Mouse (Mus musculus): ENCODE measurements at regions not wholly inside any gene's neighbourhood (a gene's known extent, or its start where the extent isn't known, plus 50 kb on each side); places are given as distances from the start of the nearest gene placed in this dataset.
A peak's percentile ranks its signal among the peaks of the same experiment; 100 is the strongest.

DNA sequence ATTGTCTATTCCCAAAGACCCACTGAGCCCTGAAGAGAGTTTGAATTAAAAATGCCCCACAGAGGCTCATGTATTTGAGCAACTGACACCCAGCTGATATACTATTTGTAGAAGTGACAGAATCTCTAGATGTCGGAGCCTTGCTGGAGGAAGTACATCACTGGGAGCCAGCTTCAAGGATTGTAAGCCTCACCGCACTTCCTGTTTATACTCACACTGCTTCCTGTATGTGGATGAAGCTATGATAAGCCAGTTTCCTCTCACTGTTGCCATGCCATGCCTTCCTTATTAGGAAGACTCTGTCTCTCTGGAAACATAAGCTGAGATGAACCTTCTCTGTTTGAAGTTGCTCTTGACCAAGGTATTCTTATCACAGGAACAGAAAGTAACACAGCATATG is 251.8 kb upstream of the Pabpc6 start:
- H3K4me2 ChIP-seq (replicated peaks): no peak overlapping the region
- no peaks in the 10 kb centered on the region for H3K9me3 ChIP-seq
- no peaks in the 10 kb centered on the region for H3K4me1 ChIP-seq (replicated peaks)
- no peaks in the 10 kb centered on the region for H3K36me3 ChIP-seq
- H3K27me3 ChIP-seq (replicated peaks): no peaks in the 10 kb centered on the region
- no peak for ATAC-seq
- no peak overlapping the region for H3K27ac ChIP-seq
- WGBS: 76% methylated on average over 2 of the region's 2 CpGs
- H3K4me3 ChIP-seq (replicated peaks): no peak overlapping the region
- H3K9ac ChIP-seq: no peak overlapping the region

DNA sequence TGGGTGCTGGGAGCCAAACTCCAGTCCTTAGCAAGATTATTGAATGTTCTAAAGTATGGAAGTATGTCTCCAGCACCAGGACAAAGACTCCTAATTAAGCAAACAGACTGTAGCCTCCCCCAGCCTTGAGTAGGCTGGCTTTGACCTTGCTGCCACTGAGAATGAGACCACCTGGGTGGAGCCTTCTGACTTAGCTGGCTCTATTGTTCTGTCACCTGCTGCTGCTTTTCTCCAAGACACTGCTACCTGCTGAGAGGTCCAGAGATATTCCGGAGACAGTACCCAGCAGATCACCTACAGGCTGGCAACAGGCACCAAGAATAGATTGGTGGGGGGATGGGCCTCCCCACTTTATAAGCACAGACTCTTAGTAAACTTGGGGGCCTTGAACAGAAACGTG is 247.5 kb upstream of the Pabpc6 start:
- Histone ChIP-seq H3K9me3 (no peaks in the 10 kb centered on the region), H3K4me2 (replicated peaks) (no peak overlapping the region), H3K27ac (no peak overlapping the region), H3K36me3 (no peaks in the 10 kb centered on the region), H3K4me3 (replicated peaks) (no peak overlapping the region), H3K4me1 (replicated peaks) (no peaks in the 10 kb centered on the region), H3K27me3 (replicated peaks) (no peaks in the 10 kb centered on the region), H3K9ac (no peak overlapping the region)
- no peak for ATAC-seq
- 46% methylated on average over 2 of the region's 2 CpGs for WGBS

DNA sequence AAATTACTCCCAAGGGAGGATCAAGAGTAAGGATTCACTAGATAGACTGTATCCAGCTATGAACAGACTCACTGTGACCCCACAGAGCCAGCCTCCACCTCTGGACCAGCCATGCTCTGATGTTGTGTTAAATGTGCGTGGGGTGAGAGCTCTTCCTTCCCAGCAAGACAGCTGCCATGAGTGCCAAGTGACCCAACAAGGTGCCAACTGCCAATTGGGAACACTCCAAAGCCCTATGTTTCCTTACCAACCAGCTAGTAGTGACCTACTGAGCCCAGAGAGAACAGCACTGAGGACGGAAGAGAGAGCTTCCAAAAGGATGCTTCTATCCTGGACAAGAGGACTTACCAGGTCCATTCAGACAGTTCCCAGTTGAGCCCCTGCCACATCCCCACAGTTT is 241.3 kb upstream of the Pabpc6 start:
- Histone ChIP-seq H3K9me3 (no peaks in the 10 kb centered on the region), H3K4me1 (replicated peaks) (no peaks in the 10 kb centered on the region), H3K4me3 (replicated peaks) (no peak overlapping the region), H3K9ac (no peak overlapping the region), H3K36me3 (no peaks in the 10 kb centered on the region), H3K4me2 (replicated peaks) (no peak overlapping the region), H3K27me3 (replicated peaks) (no peaks in the 10 kb centered on the region), H3K27ac (no peak overlapping the region)
- 91% methylated on average over 2 of the region's 2 CpGs for WGBS
- ATAC-seq: no peak

DNA sequence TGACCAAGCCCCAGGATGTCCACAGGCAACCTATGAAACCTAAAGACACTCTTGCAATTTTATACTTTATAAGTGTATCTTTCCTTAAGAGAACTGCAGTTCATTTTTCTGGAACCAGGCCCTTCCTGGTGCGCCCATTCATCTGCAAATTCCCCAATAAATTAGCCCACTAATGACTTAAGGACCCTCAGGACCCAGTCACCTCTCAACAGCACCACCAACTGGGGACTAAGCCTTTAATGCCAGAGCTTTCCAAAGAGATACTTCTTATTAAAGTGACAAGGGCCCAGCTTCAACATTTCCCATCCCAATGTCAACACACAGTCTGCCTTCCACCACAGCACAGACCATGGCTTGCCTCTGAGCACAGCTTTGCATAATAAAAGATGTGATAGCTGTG is 237.6 kb upstream of the Pabpc6 start:
- Histone ChIP-seq H3K4me3 (replicated peaks) (no peak overlapping the region), H3K27ac (no peak overlapping the region), H3K9ac (no peak overlapping the region), H3K9me3 (no peaks in the 10 kb centered on the region), H3K4me2 (replicated peaks) (no peak overlapping the region), H3K27me3 (replicated peaks) (no peaks in the 10 kb centered on the region), H3K4me1 (replicated peaks) (peaks cover 2% of the 10 kb centered on the region; the same call in 1 of the 2 replicates), H3K36me3 (no peaks in the 10 kb centered on the region)
- 69% methylated on average over 1 of the region's 1 CpGs for WGBS
- no peak for ATAC-seq

DNA sequence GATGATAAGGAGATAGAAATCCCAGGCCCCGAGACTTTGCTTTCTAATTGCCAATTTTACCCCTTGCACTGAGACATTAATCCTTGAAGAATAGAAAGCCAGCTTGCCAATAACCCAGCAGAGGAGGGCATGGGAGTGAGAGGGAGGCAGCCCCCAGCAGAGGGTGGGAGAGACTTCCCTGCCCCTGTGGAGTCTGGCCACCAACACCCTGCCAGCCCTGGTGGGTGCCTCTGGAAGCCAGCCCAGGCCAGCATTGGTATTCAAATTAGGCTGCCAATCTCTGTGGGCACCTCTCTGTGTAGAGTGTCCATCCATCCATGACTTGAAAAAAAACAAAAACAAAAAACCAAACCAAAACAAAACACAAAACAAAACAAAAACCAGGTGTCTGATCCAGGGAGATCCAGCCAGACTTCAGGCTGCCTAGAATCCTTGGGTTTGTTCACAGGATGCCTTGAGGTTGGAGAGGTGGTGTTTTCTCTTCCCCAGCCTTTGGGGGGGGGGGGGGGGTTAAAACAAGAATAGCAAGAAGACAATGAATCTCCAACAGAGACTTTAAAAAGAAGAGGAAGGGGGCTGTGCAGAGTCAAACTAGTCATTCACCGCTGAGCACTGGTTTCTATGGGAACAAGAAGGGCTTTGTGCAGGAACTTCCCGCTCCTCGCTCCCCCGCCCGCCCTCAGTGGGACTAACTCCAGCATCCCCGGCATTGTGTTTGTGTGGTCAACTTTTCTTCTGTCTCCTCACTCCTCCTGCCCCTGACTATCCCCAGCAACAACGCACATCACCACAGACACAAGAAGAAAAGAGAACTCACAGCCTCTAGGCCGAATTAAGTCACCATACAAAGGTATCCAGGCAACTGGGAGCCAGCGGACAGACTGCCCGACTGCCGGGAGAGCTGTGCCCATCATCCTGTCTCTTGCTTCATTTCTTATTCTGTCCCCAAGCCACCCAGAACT is 236.3 kb upstream of the Pabpc6 start:
- no peak overlapping the region for H3K4me3 ChIP-seq (replicated peaks)
- no peaks in the 10 kb centered on the region for H3K27me3 ChIP-seq (replicated peaks)
- H3K9me3 ChIP-seq: no peaks in the 10 kb centered on the region
- no peak overlapping the region for H3K9ac ChIP-seq
- WGBS: 9% methylated on average over 12 of the region's 12 CpGs
- H3K4me1 ChIP-seq (replicated peaks): peaks cover 2% of the 10 kb centered on the region; the same call in 1 of the 2 replicates
- H3K27ac ChIP-seq: no peak overlapping the region
- ATAC-seq: peak; percentile 61; the same call in 1 of the 2 replicates
- no peaks in the 10 kb centered on the region for H3K36me3 ChIP-seq
- peak overlapping the region; percentile 37 for H3K4me2 ChIP-seq (replicated peaks)

DNA sequence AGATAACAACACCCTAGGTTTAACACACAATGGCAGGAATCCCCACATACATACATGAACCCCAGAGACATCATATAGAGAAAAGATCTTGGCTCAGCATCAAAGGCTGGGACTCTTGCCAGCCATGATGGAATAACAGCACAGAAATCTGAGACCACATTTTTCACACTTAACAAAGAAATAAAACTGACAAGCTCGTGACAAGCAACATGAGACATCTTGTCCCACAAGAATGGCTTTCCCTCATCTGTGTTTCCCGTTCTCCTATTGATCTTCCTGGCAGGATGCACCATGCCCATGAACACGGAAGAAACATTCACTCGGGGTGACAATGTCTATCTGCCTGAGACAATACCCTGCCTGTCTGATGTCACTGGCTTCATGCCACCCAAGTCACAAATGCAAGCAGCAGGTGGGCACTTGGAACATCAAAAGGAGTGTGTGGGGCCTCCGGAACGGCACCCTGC is 235.0 kb upstream of the Pabpc6 start:
- Histone ChIP-seq H3K4me2 (replicated peaks) (no peak overlapping the region), H3K9ac (no peak overlapping the region), H3K4me1 (replicated peaks) (peaks cover 2% of the 10 kb centered on the region; the same call in 1 of the 2 replicates), H3K36me3 (no peaks in the 10 kb centered on the region), H3K9me3 (no peaks in the 10 kb centered on the region), H3K4me3 (replicated peaks) (no peak overlapping the region), H3K27me3 (replicated peaks) (no peaks in the 10 kb centered on the region), H3K27ac (no peak overlapping the region)
- WGBS: 46% methylated on average over 6 of the region's 6 CpGs
- ATAC-seq: no peak

DNA sequence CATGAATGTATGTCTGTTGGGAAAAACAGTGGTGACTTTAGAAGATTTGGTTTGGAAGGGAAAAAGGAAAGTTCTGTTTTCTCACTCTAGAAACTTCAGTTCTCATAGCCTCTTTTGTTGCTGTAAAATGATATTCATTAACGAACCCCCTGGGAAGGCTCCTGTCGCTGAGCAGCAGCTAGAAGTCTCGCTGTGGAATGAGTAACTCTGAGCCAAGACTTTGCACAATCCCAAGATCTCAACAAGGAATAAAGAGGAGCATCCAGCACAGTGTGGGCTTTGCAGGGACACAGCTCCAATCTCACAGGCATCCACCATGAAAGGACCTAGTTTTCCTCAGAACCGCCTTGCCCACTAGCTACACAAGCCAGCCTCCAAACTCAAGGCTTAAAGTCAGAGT is 233.8 kb upstream of the Pabpc6 start:
- H3K4me2 ChIP-seq (replicated peaks): no peak overlapping the region
- H3K9me3 ChIP-seq: no peaks in the 10 kb centered on the region
- H3K4me1 ChIP-seq (replicated peaks): peaks cover 2% of the 10 kb centered on the region; the same call in 1 of the 2 replicates
- H3K9ac ChIP-seq: no peak overlapping the region
- H3K27me3 ChIP-seq (replicated peaks): no peaks in the 10 kb centered on the region
- no peak overlapping the region for H3K4me3 ChIP-seq (replicated peaks)
- no peaks in the 10 kb centered on the region for H3K36me3 ChIP-seq
- WGBS: 68% methylated on average over 4 of the region's 4 CpGs
- no peak overlapping the region for H3K27ac ChIP-seq
- no peak for ATAC-seq

DNA sequence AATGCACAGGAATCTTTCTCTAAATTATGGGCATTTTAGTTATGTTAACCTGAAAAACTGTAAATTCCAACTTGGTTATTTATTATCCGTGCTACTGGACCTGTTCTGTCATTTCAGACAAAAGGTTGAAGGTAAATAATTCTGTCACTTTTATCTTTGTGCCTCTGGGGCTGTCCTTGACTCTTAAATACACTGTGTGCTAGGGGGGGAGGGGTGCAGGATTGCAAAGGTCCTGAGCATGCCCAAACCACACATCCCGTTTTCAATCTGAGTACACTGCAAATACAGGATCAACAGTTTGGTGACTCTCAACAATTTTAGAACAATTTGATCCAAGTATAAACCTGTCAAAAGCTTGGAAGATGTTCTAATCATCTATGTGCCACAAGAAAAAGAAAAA is 227.4 kb upstream of the Pabpc6 start:
- Histone ChIP-seq H3K9ac (no peak overlapping the region), H3K4me1 (replicated peaks) (no peaks in the 10 kb centered on the region), H3K9me3 (no peaks in the 10 kb centered on the region), H3K27me3 (replicated peaks) (no peaks in the 10 kb centered on the region; the same call in 1 of the 2 replicates), H3K27ac (no peak overlapping the region), H3K4me2 (replicated peaks) (no peak overlapping the region), H3K4me3 (replicated peaks) (no peak overlapping the region), H3K36me3 (no peaks in the 10 kb centered on the region)
- ATAC-seq: 0 out of 2 replicates have a peak, but pooled peaks have one; percentile 32
- WGBS: 37% methylated on average over 2 of the region's 2 CpGs

DNA sequence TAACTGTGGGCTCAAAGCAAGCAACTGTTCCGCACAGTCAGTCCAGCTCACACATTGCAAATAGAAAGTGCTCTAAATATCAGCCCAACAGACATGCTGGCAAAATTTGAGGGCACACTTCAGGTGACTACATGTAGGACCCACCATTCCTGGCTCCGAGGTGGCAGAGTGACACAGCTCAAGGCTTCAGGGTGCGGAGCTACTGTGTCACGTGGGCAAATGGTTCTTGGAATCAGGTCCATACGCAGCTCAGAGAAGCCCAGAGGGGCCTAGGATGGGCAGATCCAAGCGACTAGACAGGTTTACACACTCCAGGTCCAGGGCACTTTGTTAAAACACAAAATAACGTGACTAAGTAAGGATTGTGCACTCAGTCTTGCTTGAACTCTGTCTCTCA is 226.2 kb upstream of the Pabpc6 start:
- 75% methylated on average over 7 of the region's 7 CpGs for WGBS
- H3K9ac ChIP-seq: no peak overlapping the region
- H3K4me1 ChIP-seq (replicated peaks): no peaks in the 10 kb centered on the region
- H3K27me3 ChIP-seq (replicated peaks): no peaks in the 10 kb centered on the region; the same call in 1 of the 2 replicates
- H3K27ac ChIP-seq: no peak overlapping the region
- no peak overlapping the region for H3K4me3 ChIP-seq (replicated peaks)
- H3K36me3 ChIP-seq: no peaks in the 10 kb centered on the region
- no peaks in the 10 kb centered on the region for H3K9me3 ChIP-seq
- no peak overlapping the region for H3K4me2 ChIP-seq (replicated peaks)
- ATAC-seq: no peak; the same call in 1 of the 2 replicates

DNA sequence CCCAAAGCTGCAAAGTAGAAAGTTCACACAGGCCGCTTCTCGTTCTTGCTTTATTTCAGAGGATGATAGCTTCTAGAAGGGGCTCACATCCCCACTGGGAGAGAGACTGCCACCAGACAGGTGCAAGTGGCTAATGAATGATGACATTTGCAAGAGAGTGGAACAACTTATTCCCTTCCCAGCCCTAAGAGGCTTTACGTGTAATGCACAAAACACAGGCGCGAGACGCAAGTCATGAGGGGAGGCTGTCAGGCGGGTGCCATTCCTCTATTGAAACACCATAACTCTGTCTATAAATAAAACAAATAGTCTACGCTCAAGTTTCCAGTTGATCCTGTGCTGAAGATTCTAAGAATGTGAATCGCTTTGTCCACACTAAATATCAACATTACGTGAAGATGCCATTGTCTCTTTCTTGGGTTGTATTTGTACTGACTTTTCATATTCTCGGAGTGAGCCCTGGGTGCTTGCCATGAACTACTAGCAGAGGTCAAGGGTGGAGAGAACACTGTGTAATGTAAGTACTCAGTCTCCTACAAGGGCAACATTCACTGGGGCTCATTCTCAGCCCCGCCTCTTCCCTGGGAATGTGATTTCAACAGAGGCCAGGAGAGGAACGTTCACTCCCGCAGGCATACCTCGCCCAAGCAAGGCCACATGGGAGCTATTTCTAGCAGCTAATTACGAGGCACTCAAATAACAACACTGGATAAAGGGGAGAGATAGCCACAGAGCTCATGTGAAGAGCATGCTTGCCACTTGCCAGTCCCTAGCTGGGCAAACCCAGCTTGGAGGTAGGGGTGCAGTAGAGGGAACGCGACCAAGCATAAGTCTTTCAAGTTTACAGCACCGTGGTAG is 225.5 kb upstream of the Pabpc6 start:
- H3K4me3 ChIP-seq (replicated peaks): no peak overlapping the region
- H3K27me3 ChIP-seq (replicated peaks): no peaks in the 10 kb centered on the region; the same call in 1 of the 2 replicates
- H3K9ac ChIP-seq: no peak overlapping the region
- no peaks in the 10 kb centered on the region for H3K4me1 ChIP-seq (replicated peaks)
- peak; percentile 91 for ATAC-seq
- H3K9me3 ChIP-seq: no peaks in the 10 kb centered on the region
- H3K36me3 ChIP-seq: no peaks in the 10 kb centered on the region
- 65% methylated on average over 19 of the region's 19 CpGs for WGBS
- no peak overlapping the region for H3K4me2 ChIP-seq (replicated peaks)
- H3K27ac ChIP-seq: no peak overlapping the region

DNA sequence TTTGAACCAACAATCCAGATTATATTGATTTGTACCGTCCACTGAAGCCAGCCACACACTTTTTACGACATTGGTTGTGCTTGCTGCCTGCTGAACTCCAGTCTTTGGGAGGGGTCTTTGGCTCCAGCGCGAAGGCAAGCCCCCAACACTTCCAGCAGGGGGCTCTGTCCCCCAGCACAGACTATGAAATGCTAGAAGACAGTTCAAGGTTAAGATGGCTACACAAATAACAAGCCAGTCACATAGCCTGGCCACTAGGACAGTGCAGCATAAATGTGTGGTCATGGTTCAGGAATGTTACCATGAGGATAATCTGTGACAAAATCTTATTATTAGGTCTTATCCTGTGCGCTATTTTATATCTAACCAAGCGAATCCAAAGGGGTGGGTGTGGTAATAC is 224.4 kb upstream of the Pabpc6 start:
- H3K27me3 ChIP-seq (replicated peaks): no peaks in the 10 kb centered on the region; the same call in 1 of the 2 replicates
- H3K4me3 ChIP-seq (replicated peaks): no peak overlapping the region
- no peak for ATAC-seq
- WGBS: 57% methylated on average over 6 of the region's 6 CpGs
- no peak overlapping the region for H3K9ac ChIP-seq
- no peaks in the 10 kb centered on the region for H3K9me3 ChIP-seq
- no peaks in the 10 kb centered on the region for H3K36me3 ChIP-seq
- H3K4me1 ChIP-seq (replicated peaks): no peaks in the 10 kb centered on the region
- no peak overlapping the region for H3K27ac ChIP-seq
- H3K4me2 ChIP-seq (replicated peaks): no peak overlapping the region

DNA sequence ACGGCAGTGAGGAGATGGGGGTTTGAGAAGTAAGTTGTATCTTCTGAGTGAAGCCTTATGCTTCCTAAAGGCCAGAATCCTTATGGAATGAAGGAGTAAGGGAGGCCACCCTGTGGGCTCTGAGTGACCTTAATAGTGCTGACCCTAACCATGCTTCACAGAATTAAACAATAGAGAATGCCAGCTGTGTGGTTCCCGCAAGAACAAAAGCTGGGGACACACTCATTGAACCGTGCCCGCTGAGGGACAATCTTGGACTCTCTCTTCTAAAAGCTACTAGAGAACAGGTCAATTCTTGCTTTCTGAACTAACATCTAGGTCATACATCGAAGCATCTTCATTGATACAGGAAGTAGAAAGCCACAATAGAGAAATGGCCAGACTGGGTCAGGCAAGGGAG is 223.3 kb upstream of the Pabpc6 start:
- Histone ChIP-seq H3K4me2 (replicated peaks) (no peak overlapping the region), H3K4me1 (replicated peaks) (no peaks in the 10 kb centered on the region), H3K36me3 (no peaks in the 10 kb centered on the region), H3K9ac (no peak overlapping the region), H3K27me3 (replicated peaks) (no peaks in the 10 kb centered on the region; the same call in 1 of the 2 replicates), H3K27ac (no peak overlapping the region), H3K9me3 (no peaks in the 10 kb centered on the region), H3K4me3 (replicated peaks) (no peak overlapping the region)
- 87% methylated on average over 5 of the region's 5 CpGs for WGBS
- no peak for ATAC-seq
